Mouse (Mus musculus) embryo, embryonic 10.5 days (tissue): ENCODE measurements around the gene Ccr6.

Experiments
- DNase-seq: peaks from one replicate; pipeline ENCODE4 v3.0.0-alpha.2; 2015; ENCODE audit warnings: low spot score

Gene Ccr6

GRCm38 (mm10) chr17:8233618-8234214 lies 2.1 kb upstream of the Ccr6 start:
- no peak for DNase-seq

GRCm38 (mm10) chr17:8234537-8234936 lies 1.3 kb upstream of the Ccr6 start:
- no peak for DNase-seq

- DNase-seq = no peak
Observed at GRCm38 (mm10) chr17:8238012-8238710, 2.3 kb downstream of the Ccr6 start.

GRCm38 (mm10) chr17:8239561-8239960 lies 3.7 kb downstream of the Ccr6 start:
- DNase-seq = no peak

GRCm38 (mm10) chr17:8240517-8240916 lies 4.7 kb downstream of the Ccr6 start:
- DNase-seq = no peak

GRCm38 (mm10) chr17:8241645-8242044 lies 5.8 kb downstream of the Ccr6 start:
- no peak for DNase-seq

- no peak for DNase-seq
Observed at GRCm38 (mm10) chr17:8242186-8242585, 6.3 kb downstream of the Ccr6 start.

- no peak for DNase-seq
Observed at GRCm38 (mm10) chr17:8244124-8244523, 8.3 kb downstream of the Ccr6 start.

- DNase-seq = no peak
Observed at GRCm38 (mm10) chr17:8246102-8246754, 10.4 kb downstream of the Ccr6 start.

GRCm38 (mm10) chr17:8251704-8252103 lies 15.9 kb downstream of the Ccr6 start:
- DNase-seq = no peak

GRCm38 (mm10) chr17:8254268-8254667 lies 18.4 kb downstream of the Ccr6 start:
- DNase-seq = no peak

GRCm38 (mm10) chr17:8254914-8255313 lies 19.1 kb downstream of the Ccr6 start:
- DNase-seq = no peak

GRCm38 (mm10) chr17:8255583-8255982 lies 19.7 kb downstream of the Ccr6 start:
- DNase-seq = no peak

GRCm38 (mm10) chr17:8256982-8257381 lies 21.1 kb downstream of the Ccr6 start:
- no peak for DNase-seq

GRCm38 (mm10) chr17:8264638-8265037 lies 28.8 kb downstream of the Ccr6 start:
- DNase-seq = peak; percentile 81

- no peak for DNase-seq
Observed at GRCm38 (mm10) chr17:8272054-8272749, 36.4 kb downstream of the Ccr6 start.

- no peak for DNase-seq
Observed at GRCm38 (mm10) chr17:8272951-8273350, 37.1 kb downstream of the Ccr6 start.

GRCm38 (mm10) chr17:8276071-8276470 lies 40.2 kb downstream of the Ccr6 start:
- DNase-seq = no peak

GRCm38 (mm10) chr17:8276680-8277079 lies 40.8 kb downstream of the Ccr6 start:
- DNase-seq = no peak

GRCm38 (mm10) chr17:8277266-8277665 lies 41.4 kb downstream of the Ccr6 start:
- DNase-seq = no peak

- no peak for DNase-seq
Observed at GRCm38 (mm10) chr17:8278356-8278755, 42.5 kb downstream of the Ccr6 start.

- DNase-seq = peak; percentile 59
Observed at GRCm38 (mm10) chr17:8282821-8283525, 47.1 kb downstream of the Ccr6 start, which contains the start of gene Mpc1. Gene Mpc1 (plus strand): TSS chr17:8282904.
